Mouse (Mus musculus) myocyte (in vitro differentiated cells): ENCODE data around the gene 1700020L24Rik. TPM values are rescaled to one million over a fixed set of nuclear protein-coding genes. Genes with fewer than 3 reads are reported as not detected.
A peak's percentile ranks its signal among the peaks of the same experiment; 100 is the strongest.

Experiments used
- H3K27me3 ChIP-seq: one replicate; pipeline ENCODE4 v1.6.1; 2011; ENCODE audit not compliant: control insufficient read depth, insufficient read depth, insufficient read length
- H3K36me3 ChIP-seq: one replicate; pipeline ENCODE4 v1.6.1; 2011; ENCODE audit not compliant: control insufficient read depth, insufficient read depth
- H3K4me2 ChIP-seq: one replicate; pipeline ENCODE4 v1.6.1; 2011; ENCODE audit warnings: low read depth, control low read depth
- H3K4me3 ChIP-seq: one replicate; pipeline ENCODE4 v1.5.1; 2011; ENCODE audit warnings: mild to moderate bottlenecking, control low read depth, moderate library complexity
- H3K79me2 ChIP-seq: one replicate; pipeline ENCODE4 v1.6.1; 2011; ENCODE audit not compliant: control insufficient read depth, insufficient read depth
- H3ac ChIP-seq: one replicate; pipeline ENCODE4 v1.6.1; 2011; ENCODE audit not compliant: control insufficient read depth, insufficient read length
- CEBPB ChIP-seq: IDR thresholded peaks from 2 replicates; pipeline ENCODE4 v1.6.1; 2011; ENCODE audit warnings: mild to moderate bottlenecking, moderate library complexity; ENCODE audit not compliant: poor library complexity, insufficient read depth, severe bottlenecking
- E2F4 ChIP-seq: IDR thresholded peaks from one replicate; pipeline ENCODE4 v1.6.1; 2011; ENCODE audit warnings: mild to moderate bottlenecking, control low read depth, moderate library complexity; ENCODE audit not compliant: insufficient read depth
- MAX ChIP-seq: IDR thresholded peaks from one replicate; pipeline ENCODE4 v1.6.1; 2011; ENCODE audit warnings: low read depth, mild to moderate bottlenecking, control low read depth
- MYOD1 ChIP-seq, 3 experiments: IDR thresholded peaks; one replicate each; pipeline ENCODE4 v1.6.1; 2011; ENCODE audit warnings: control low read depth in 2 of 3, low read depth in 2 of 3, mild to moderate bottlenecking in 2 of 3, moderate library complexity in 1 of 3; ENCODE audit not compliant: insufficient read length in 2 of 3, control insufficient read depth in 1 of 3
- MYOG ChIP-seq, 3 experiments: IDR thresholded peaks; one replicate each; pipeline ENCODE4 v1.6.1; 2011; ENCODE audit warnings: control low read depth in 2 of 3, low read depth in 2 of 3, mild to moderate bottlenecking in 2 of 3; ENCODE audit not compliant: insufficient read length in 2 of 3, control insufficient read depth in 1 of 3, insufficient read depth in 1 of 3
- POLR2A ChIP-seq: IDR thresholded peaks from one replicate; pipeline ENCODE4 v1.6.1; 2011; ENCODE audit warnings: low read depth, mild to moderate bottlenecking, control low read depth, moderate library complexity; ENCODE audit not compliant: insufficient read length
- POLR2AphosphoS2 ChIP-seq: IDR thresholded peaks from one replicate; pipeline ENCODE4 v1.6.1; 2011; ENCODE audit warnings: low read depth, control low read depth; ENCODE audit not compliant: insufficient read length
- REST ChIP-seq: IDR thresholded peaks from one replicate; pipeline ENCODE4 v1.6.1; 2011; ENCODE audit warnings: mild to moderate bottlenecking, control low read depth, moderate library complexity; ENCODE audit not compliant: insufficient read depth, insufficient read length
- SRF ChIP-seq: IDR thresholded peaks from one replicate; pipeline ENCODE4 v1.6.1; 2011; ENCODE audit warnings: low read depth; ENCODE audit not compliant: control insufficient read depth, insufficient read length
- TCF12 ChIP-seq: IDR thresholded peaks from one replicate; pipeline ENCODE4 v1.6.1; 2011; ENCODE audit warnings: mild to moderate bottlenecking, control low read depth; ENCODE audit not compliant: poor library complexity, insufficient read depth, severe bottlenecking
- TCF3 ChIP-seq: IDR thresholded peaks from one replicate; pipeline ENCODE4 v1.6.1; 2011; ENCODE audit warnings: low read depth, control low read depth; ENCODE audit not compliant: insufficient read length
- USF1 ChIP-seq: IDR thresholded peaks from one replicate; pipeline ENCODE4 v1.6.1; 2011; ENCODE audit warnings: low read depth, mild to moderate bottlenecking, control low read depth, moderate library complexity
- polyA plus RNA-seq: library from polyadenylated mRNA; unstranded; fragments of >200 nt; fragmentation: generic; extraction: Trizol; gene quantifications from one replicate; pipeline ENCODE4 v1.2.1, GENCODE M21; 2012; ENCODE audit warnings: missing spikeins

Gene 1700020L24Rik
- polyA plus RNA-seq, 1 experiment = 12.0 TPM

- Histone ChIP-seq H3K27me3 (peaks cover 33% of the 10 kb centered on the region), H3K79me2 (no peaks in the 10 kb centered on the region), H3K4me2 (no peak overlapping the region), H3K36me3 (no peaks in the 10 kb centered on the region), H3ac (no peak overlapping the region), H3K4me3 (no peak overlapping the region)
- TF ChIP-seq MYOD1 (IDR thresholded peaks at IDR 0.05; ENCODE audit: control insufficient read depth in 1 of 3, insufficient read length in 2 of 3, low read depth in 2 of 3) = no peak
- TF ChIP-seq POLR2AphosphoS2 = no peak
- TF ChIP-seq MYOG (IDR thresholded peaks at IDR 0.05; ENCODE audit: control insufficient read depth in 1 of 3, insufficient read depth in 1 of 3, insufficient read length in 2 of 3, low read depth in 2 of 3) = no peak
- no peak for TF ChIP-seq TCF3
- no peak for TF ChIP-seq MAX
- TF ChIP-seq CEBPB = no peak
- no peak for TF ChIP-seq TCF12
- TF ChIP-seq REST = no peak
- TF ChIP-seq E2F4 = no peak
- no peak for TF ChIP-seq SRF
Measured at GRCm38 (mm10) chr11:83410510-83410909, 27.0 kb upstream of the 1700020L24Rik start.

- TF ChIP-seq REST (peak; percentile 81), MAX (no peak)
- Histone ChIP-seq H3K27me3 (peaks cover 22% of the 10 kb centered on the region), H3K79me2 (no peaks in the 10 kb centered on the region), H3ac (no peak overlapping the region), H3K4me2 (no peak overlapping the region), H3K36me3 (no peaks in the 10 kb centered on the region), H3K4me3 (no peak overlapping the region)
Measured at GRCm38 (mm10) chr11:83417080-83417479, 20.4 kb upstream of the 1700020L24Rik start.

- Histone ChIP-seq H3K27me3 (peaks cover 16% of the 10 kb centered on the region), H3K4me2 (no peak overlapping the region), H3K79me2 (no peaks in the 10 kb centered on the region), H3K36me3 (no peaks in the 10 kb centered on the region), H3K4me3 (no peak overlapping the region), H3ac (no peak overlapping the region)
- TF ChIP-seq TCF12 (no peak), REST (no peak), E2F4 (no peak), POLR2A (no peak), CEBPB (no peak), TCF3 (no peak), SRF (no peak), MAX (no peak), POLR2AphosphoS2 (no peak), MYOD1 (IDR thresholded peaks at IDR 0.05; ENCODE audit: control insufficient read depth in 1 of 3, insufficient read length in 2 of 3, low read depth in 2 of 3) (no peak), USF1 (no peak), MYOG (IDR thresholded peaks at IDR 0.05; ENCODE audit: control insufficient read depth in 1 of 3, insufficient read depth in 1 of 3, insufficient read length in 2 of 3, low read depth in 2 of 3) (no peak)
Measured at GRCm38 (mm10) chr11:83417708-83418107, 19.8 kb upstream of the 1700020L24Rik start.

GRCm38 (mm10) chr11:83418566-83418965 lies 18.9 kb upstream of the 1700020L24Rik start:
- Histone ChIP-seq H3K4me2 (no peak overlapping the region), H3K79me2 (no peaks in the 10 kb centered on the region), H3ac (no peak overlapping the region), H3K4me3 (no peak overlapping the region), H3K27me3 (peaks cover 13% of the 10 kb centered on the region), H3K36me3 (no peaks in the 10 kb centered on the region)
- TF ChIP-seq MAX (no peak), REST (peak; percentile 3)

- H3K4me3 ChIP-seq = no peak overlapping the region
- no peak overlapping the region for H3K4me2 ChIP-seq
- TF ChIP-seq CEBPB (no peak), MYOD1 (IDR thresholded peaks at IDR 0.05; ENCODE audit: control insufficient read depth in 1 of 3, insufficient read length in 2 of 3, low read depth in 2 of 3) (no peak), POLR2A (no peak), E2F4 (no peak), MAX (no peak), MYOG (IDR thresholded peaks at IDR 0.05; ENCODE audit: control insufficient read depth in 1 of 3, insufficient read depth in 1 of 3, insufficient read length in 2 of 3, low read depth in 2 of 3) (no peak), REST (no peak)
- H3K79me2 ChIP-seq = no peaks in the 10 kb centered on the region
- H3K27me3 ChIP-seq = peaks cover 10% of the 10 kb centered on the region
- H3K36me3 ChIP-seq = no peaks in the 10 kb centered on the region
- H3ac ChIP-seq = no peak overlapping the region
Measured at GRCm38 (mm10) chr11:83420338-83420737, 17.1 kb upstream of the 1700020L24Rik start.

- H3K4me2 ChIP-seq = no peak overlapping the region
- no peaks in the 10 kb centered on the region for H3K79me2 ChIP-seq
- TF ChIP-seq POLR2A (no peak), CEBPB (no peak), MYOG (IDR thresholded peaks at IDR 0.05; ENCODE audit: control insufficient read depth in 1 of 3, insufficient read depth in 1 of 3, insufficient read length in 2 of 3, low read depth in 2 of 3) (no peak), MAX (no peak), TCF12 (no peak), REST (peak; percentile 98)
- H3K4me3 ChIP-seq = no peak overlapping the region
- H3K36me3 ChIP-seq = no peaks in the 10 kb centered on the region
- no peak overlapping the region for H3ac ChIP-seq
- H3K27me3 ChIP-seq = peaks cover 15% of the 10 kb centered on the region
Measured at GRCm38 (mm10) chr11:83421305-83421704, 16.2 kb upstream of the 1700020L24Rik start.
